Mouse (Mus musculus) heart, adult 9 months (tissue): ENCODE results near the gene Rcn3.

ENCODE experiments used
- DNase-seq, 2 experiments: peaks; one replicate each; pipeline ENCODE4 v3.0.0; 2022; ENCODE audit warnings: low spot score in 2 of 2

The Rcn3 gene

DNA sequence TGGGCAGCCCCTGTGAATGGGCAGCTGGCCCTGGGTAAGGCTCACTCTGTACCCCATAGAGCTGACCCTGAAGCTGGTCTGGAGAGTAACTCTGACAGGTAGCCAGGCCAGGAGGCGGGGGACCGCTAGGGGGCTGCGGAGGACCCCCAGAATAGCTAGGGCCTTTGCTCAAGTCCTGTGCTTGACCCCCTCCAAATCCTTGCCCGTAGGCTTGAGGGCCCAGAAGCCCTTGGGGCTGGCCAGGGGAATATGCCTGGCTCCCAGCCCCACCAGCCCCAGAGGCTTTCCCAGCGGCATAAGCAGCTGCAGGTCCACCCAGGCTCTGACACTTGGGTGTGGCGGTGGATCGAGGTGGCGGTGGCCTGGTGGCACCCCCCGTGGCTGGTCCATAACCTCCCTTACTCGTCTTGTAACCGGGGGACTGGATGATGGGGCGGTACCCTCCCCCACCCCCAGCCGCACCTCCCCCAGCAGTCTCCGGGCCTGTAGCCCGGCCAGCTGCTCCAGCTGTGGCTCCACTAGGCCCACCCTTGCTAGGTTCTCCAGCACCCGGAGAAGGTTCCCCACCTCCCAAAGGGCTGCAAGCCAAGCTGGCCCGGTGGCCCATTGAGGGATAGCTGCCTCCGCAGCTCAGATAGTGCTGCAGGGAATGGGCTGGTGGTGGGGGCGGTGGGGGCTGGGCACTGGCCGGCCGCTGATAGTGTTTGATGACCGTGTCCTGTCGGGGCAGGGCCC is 42.9 kb downstream of the Rcn3 start:
- DNase-seq: no peak

DNA sequence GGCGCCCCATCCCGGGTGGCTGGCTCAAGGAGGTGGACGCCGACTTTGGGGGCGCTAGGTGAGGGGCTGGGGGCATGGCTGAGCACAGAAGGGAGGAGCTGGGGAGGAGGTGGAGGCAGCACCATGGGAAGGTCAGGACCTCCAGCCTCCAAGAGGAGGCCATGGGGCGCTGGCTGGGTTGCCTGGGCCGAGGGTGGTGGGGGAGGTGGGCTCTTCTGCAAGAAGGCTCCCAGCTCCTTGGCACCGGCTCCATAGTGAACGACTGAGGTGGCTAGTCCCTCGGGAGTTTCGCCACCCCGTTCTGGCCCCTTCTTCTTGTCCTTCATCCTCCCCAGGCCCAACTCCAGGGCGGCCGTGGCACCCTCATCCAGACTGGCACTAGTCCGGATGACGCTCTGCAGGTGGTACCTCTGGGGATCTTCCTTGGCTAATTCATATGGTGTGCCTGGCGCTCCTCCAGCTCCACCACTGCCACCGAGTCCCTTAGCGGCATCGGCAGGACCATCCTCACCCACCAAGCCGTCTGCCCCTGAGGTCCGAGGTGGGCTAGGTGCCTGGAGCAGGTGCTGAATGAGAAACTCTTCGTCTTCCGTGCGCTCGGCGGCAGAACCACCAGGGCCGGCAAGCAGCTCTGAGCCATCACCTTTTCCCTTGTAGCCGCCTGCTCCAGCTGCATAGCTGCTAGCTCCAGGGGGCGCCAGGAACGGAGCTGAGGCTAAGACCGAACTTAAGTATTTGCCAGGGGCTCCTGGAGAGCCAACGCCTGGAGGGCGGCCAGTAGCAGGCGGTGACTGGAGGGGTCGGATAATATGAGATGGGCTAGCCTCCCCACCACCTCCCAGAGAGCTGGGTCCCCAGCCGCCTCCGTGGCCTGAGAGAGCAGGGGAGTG is 43.8 kb downstream of the Rcn3 start:
- no peak for DNase-seq

DNA sequence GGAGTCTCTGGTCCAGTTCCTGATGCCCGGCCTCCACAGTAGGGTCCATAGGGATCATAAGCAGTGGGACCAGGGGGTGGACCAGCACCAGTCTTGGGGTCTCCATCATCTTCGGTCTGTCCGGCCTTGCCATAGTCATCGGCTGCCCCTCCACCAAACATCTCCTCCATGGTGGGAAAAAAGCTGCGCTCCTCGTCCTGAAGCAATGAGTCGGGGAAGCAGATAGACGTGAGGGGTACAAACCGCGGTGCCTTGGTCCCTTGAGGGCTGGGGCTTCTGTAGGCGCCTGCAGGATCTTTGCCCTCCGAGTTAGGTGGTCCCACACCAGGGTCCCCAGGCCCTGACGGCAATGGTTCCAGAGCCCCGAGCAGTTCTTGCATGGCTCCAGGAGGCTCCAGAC is 44.5 kb downstream of the Rcn3 start:
- DNase-seq: no peak

GRCm38 (mm10) chr7:45046853-45047350 is 45.1 kb downstream of the Rcn3 start:
- no peak for DNase-seq

DNA sequence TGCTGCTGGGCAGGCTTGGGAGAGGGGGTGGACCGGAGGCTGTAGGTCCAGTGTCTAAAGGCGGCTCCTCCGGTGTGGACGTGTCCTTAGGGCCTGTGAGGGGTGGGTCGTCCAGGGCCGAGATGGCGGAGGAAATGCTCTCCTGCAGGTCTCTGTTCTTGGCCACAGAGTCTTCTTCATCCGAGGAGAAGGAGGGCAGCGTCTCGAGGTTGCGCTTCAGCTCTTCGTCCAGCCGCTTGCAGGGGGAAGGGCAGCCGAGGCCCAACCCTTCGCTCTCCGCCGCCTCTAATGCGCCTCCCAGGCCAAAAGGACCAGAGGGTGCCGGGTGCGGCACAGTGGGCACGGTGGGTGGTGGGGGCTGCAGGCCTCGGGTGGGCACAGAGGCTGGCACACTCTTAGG is 46.3 kb downstream of the Rcn3 start:
- DNase-seq: no peak

- no peak for DNase-seq
These were observed 48.7 kb downstream of the Rcn3 start for GRCm38 (mm10) chr7:45043307-45043706.

GRCm38 (mm10) chr7:45040851-45041250 is 51.2 kb downstream of the Rcn3 start:
- no peak for DNase-seq

GRCm38 (mm10) chr7:45038411-45038810 is 53.6 kb downstream of the Rcn3 start:
- DNase-seq: no peak

GRCm38 (mm10) chr7:45037720-45038361 is 54.2 kb downstream of the Rcn3 start:
- DNase-seq: no peak

DNA sequence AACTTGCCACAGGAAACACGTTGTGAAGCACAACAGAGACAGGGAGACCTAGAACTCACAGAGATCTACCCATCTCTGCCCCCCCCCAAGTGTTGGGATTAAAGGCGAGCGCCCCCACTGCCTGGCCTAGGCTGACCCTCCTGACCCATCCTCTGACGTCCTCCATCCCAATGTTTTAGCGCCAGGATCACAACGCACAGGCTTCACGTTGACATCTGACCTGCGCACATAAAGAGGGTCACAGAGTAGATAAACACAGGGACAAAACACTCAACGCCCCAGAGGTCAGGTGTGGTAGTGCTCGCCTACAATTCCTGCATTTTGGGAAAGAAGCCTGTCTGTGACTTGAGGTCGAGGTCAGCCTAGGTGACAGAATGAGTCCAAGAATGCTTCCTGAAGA is 55.3 kb downstream of the Rcn3 start:
- DNase-seq: no peak

GRCm38 (mm10) chr7:45035631-45036030 is 56.4 kb downstream of the Rcn3 start:
- DNase-seq: no peak

- DNase-seq: no peak
These were observed 58.2 kb downstream of the Rcn3 start for GRCm38 (mm10) chr7:45033722-45034359.
